Mouse (Mus musculus) myocyte (in vitro differentiated cells): ENCODE results near the gene Kcnd3.

Experiments used
- CEBPB ChIP-seq: IDR thresholded peaks from 2 replicates; pipeline ENCODE4 v1.6.1; 2011; ENCODE audit warnings: mild to moderate bottlenecking, moderate library complexity; ENCODE audit not compliant: poor library complexity, insufficient read depth, severe bottlenecking
- E2F4 ChIP-seq: IDR thresholded peaks from one replicate; pipeline ENCODE4 v1.6.1; 2011; ENCODE audit warnings: mild to moderate bottlenecking, control low read depth, moderate library complexity; ENCODE audit not compliant: insufficient read depth
- MAX ChIP-seq: IDR thresholded peaks from one replicate; pipeline ENCODE4 v1.6.1; 2011; ENCODE audit warnings: low read depth, mild to moderate bottlenecking, control low read depth
- MYOD1 ChIP-seq, 3 experiments: IDR thresholded peaks; one replicate each; pipeline ENCODE4 v1.6.1; 2011; ENCODE audit warnings: control low read depth in 2 of 3, low read depth in 2 of 3, mild to moderate bottlenecking in 2 of 3, moderate library complexity in 1 of 3; ENCODE audit not compliant: insufficient read length in 2 of 3, control insufficient read depth in 1 of 3
- MYOG ChIP-seq, 3 experiments: IDR thresholded peaks; one replicate each; pipeline ENCODE4 v1.6.1; 2011; ENCODE audit warnings: control low read depth in 2 of 3, low read depth in 2 of 3, mild to moderate bottlenecking in 2 of 3; ENCODE audit not compliant: insufficient read length in 2 of 3, control insufficient read depth in 1 of 3, insufficient read depth in 1 of 3
- POLR2A ChIP-seq: IDR thresholded peaks from one replicate; pipeline ENCODE4 v1.6.1; 2011; ENCODE audit warnings: low read depth, mild to moderate bottlenecking, control low read depth, moderate library complexity; ENCODE audit not compliant: insufficient read length
- POLR2AphosphoS2 ChIP-seq: IDR thresholded peaks from one replicate; pipeline ENCODE4 v1.6.1; 2011; ENCODE audit warnings: low read depth, control low read depth; ENCODE audit not compliant: insufficient read length
- REST ChIP-seq: IDR thresholded peaks from one replicate; pipeline ENCODE4 v1.6.1; 2011; ENCODE audit warnings: mild to moderate bottlenecking, control low read depth, moderate library complexity; ENCODE audit not compliant: insufficient read depth, insufficient read length
- TCF12 ChIP-seq: IDR thresholded peaks from one replicate; pipeline ENCODE4 v1.6.1; 2011; ENCODE audit warnings: mild to moderate bottlenecking, control low read depth; ENCODE audit not compliant: poor library complexity, insufficient read depth, severe bottlenecking
- TCF3 ChIP-seq: IDR thresholded peaks from one replicate; pipeline ENCODE4 v1.6.1; 2011; ENCODE audit warnings: low read depth, control low read depth; ENCODE audit not compliant: insufficient read length
- USF1 ChIP-seq: IDR thresholded peaks from one replicate; pipeline ENCODE4 v1.6.1; 2011; ENCODE audit warnings: low read depth, mild to moderate bottlenecking, control low read depth, moderate library complexity

DNA sequence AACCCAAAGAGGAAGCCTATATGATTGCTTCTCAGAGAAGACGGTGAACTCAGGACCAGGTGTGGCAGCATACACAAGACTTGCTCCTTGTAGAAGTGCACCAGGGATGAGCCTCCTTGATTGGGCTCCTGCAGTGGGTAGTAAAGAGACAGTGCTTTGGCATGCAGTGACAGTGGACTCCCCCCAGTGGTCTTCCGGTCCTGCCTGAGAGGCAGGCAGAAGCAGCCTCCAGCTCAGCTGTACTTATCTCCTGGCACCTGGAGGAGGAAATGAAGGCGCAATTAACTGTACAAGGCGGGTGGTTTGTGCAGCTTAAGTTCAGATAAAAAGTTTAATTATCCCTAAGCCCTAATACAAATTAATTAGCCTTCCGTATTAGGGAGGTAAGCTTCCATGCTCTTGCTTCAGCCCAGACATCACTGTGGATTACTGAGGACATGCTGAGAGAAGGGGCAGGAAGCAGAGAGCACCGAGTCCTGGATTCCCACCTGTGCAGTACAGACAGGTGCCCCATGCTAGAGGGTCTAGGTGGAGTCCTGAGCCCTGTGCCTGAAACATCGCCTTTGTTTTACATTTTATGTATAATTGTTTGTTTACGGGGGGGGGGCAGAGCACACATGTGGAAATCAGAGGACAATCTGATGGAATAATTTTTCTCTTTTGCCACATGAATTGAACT is 196.9 kb downstream of the Kcnd3 start:
- no peak for TF ChIP-seq USF1
- no peak for TF ChIP-seq MAX
- TF ChIP-seq TCF3: no peak
- TF ChIP-seq E2F4: no peak
- TF ChIP-seq POLR2A: no peak
- TF ChIP-seq TCF12: no peak
- no peak for TF ChIP-seq MYOG (IDR thresholded peaks at IDR 0.05; ENCODE audit: control insufficient read depth in 1 of 3, insufficient read depth in 1 of 3, insufficient read length in 2 of 3, low read depth in 2 of 3)
- no peak for TF ChIP-seq MYOD1 (IDR thresholded peaks at IDR 0.05; ENCODE audit: control insufficient read depth in 1 of 3, insufficient read length in 2 of 3, low read depth in 2 of 3)
- TF ChIP-seq POLR2AphosphoS2: no peak
- no peak for TF ChIP-seq CEBPB
- TF ChIP-seq REST: no peak
